Mouse (Mus musculus): ENCODE results near the gene Rsph3a.
"Not testable (repeated sequence)": the region's sequence is repeated elsewhere in the genome, so short reads cannot be mapped to it uniquely, and the experiment has no call there.

Rsph3a gene

DNA sequence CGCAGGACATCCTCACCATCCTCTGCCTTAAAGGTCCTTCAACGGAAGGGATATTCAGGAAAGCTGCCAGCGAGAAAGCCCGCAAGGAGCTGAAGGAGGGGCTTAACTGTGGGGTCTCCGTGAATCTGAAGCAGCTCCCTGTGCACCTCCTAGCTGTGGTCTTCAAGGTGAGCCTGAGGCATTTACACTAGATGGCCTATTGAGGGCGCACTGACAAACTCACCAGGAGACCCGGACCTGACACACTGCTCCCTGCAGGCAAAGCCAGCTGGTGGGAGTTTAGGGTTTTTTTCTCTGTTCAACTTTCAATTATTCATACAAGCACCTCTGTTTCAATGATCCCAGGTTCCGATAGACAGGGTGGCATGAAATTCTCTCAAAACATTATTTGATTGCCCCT, 16.1 kb upstream of the Rsph3a start:
- DNase-seq: no peak

DNA sequence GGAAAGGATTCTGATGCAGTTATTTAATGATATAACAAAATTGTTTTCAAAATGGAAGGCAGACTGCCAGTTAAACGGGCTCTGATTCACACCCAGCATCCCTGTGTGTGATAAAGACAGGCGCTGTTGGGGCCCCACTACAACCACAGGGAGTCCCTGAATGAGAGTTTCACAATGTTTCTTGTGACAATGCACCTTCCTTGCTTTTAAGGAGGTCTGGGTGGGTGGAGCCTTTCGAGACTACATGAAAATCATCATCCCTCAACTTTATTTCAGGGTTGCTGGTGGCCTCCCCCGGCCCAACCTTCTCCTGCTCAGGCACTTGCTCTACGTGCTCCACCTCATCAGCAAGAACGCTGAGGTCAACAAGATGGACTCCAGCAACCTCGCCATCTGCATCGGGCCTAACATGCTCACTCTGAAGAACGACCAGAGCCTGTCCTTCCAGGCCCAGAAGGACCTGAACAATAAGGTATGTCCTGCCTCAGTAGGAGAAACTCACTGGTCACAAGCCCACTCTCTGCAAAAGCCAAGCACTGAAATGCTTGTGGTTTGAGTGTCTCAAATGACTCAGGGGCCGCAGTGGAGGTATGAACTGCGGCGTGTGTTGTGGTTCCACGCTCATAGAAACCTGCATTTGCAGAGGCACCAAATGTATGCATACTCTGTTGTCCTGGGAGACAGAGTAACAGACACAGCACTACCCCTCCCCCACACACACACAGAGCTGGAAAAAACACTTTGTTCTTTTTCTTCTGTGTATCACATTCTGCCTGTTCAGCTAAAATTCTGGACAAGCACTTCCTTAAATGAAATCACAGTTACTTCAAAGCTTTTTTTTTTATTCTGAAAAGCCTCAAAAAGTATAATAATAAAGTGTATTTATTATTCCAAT, 14.1 kb upstream of the Rsph3a start:
- DNase-seq: no peak

DNA sequence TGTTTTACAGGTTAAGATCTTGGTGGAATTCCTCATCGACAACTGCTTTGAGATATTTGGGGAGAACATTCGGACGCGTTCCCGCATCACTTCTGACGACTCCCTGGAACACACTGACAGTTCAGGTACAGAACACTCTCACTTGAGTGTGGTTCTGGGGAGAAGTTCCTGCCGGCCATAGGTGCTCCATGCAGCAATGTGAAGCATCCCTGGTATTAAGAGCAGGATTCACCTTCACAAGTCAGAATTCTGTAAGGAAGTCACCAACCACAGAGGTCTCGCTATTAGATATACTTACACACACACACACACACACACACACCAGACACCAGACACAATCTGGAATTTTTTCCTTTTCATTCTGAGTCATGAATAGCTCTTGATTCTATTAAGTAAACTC, 13.3 kb upstream of the Rsph3a start:
- DNase-seq: not testable (repeated sequence)

DNA sequence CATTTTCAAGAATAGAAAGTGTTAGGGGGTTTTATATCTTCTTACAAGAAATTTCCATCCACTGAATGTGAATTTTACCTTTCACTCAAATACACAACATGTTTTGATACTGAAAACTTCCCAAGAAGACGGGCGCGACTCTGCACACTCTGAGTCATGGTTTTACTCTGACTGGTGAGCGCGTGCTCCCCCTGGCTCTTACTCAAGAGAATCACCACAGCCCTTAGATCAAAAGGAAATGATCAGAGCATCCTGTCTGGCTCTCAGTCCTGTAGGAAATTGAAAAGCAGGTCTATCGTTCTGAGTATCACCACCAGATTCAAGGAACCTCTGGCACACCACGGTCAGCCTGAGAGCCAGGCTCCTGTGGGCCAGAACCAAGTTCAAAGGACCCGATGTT, 5.8 kb upstream of the Rsph3a start:
- no peak for DNase-seq

DNA sequence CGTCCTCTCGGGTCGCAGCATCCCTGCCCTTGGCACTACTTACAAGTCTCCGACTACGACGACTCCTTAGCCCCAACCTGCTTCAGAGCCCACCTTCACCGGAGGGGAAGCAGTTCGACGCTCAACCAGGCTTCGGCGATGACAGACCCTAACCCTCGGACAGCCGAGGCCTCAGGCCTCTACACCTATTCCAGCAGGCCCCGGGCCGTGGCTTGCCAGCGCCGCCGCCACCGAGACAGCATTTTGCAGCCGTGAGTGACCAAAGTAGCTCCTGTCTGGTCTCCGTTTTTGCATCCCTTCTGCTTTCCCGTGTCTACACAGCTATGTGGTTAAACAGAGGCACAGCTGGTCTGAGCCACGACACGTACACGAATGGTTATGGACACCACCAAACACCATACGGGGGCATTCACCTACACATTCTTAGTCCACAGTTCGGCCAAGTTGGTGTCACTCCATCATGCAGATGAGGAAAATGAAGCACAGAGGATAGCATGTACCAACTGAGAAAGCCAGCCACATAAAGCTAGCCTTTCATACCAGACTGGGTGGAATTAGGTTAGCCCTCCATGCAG, 726 bp downstream of the Rsph3a start:
- not testable (repeated sequence) for DNase-seq

DNA sequence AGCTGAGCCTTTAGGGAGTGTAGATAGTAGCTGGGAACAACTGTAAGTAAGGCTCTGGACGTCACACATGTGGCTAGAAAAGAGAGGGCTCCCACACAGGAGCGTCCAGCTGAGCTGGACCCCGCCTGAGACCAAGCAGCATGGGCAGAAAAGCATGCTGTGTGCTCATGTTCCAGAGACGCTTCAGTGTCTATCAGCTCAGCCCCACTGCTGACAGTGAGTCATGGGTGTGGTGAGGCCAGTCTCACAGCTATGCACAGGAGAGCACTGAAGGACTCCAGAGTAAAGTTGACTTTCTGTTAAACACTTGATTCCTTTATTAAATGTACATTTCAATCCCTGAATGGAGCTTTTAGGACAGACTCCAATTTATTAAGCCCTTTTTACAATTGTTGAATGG, 5.9 kb downstream of the Rsph3a start:
- DNase-seq: not testable (repeated sequence)

DNA sequence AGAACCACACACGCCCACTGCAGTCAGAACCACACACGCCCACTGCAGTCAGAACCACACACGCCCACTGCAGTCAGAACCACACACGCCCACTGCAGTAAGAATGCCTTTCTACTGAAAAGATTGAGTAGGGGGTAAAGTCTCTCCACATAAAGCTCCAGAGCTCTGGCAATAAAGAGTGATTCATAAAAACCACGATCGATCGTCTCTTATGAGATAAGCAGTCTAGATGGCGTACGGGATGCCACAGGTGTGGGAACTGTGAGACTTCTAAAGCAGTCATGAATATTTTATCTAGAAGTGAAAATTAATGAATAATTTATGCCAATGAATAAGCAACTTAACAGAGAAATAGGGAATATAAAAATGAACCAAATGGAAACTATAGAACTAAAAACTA, 11.8 kb downstream of the Rsph3a start:
- not testable (repeated sequence) for DNase-seq

DNA sequence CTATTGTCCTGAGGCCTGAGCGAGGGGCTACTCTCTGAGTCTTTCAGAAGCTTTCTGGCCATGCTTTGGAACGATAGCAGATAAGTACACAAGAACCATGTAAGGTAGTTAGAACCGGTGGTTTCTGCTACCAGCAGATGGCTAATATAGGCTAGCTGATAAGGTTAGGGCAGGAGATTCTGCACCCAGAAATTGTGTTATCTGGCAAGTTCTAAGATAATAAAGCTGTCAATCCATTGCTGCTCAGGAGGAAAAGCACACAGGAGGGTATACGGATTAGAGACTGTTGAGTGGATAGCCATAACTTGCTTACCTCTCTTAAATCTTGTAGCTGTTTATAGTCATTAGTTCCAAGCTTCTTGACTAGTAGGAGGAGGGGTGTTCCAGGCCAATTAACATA, 17.9 kb downstream of the Rsph3a start:
- DNase-seq: not testable (repeated sequence)

DNA sequence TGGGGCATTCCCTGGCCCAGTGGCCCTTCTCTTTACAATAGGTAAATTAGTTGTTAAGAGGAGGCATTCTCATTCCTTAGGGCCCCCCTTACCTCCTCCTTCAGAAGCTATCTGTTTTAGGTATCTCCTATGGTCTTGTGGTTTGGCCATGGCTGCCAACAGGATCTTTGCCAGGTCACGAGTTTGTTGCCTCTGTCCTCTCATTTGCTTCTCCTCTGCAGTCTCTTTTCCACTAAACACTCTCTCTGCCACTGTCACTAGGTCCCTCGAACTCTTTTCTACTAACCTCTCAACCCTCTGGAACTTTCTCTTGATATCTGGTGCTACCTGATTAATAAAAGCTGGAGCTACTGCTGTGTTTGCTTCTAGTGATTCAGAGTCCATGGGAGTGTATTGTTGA, 19.0 kb downstream of the Rsph3a start:
- not testable (repeated sequence) for DNase-seq

DNA sequence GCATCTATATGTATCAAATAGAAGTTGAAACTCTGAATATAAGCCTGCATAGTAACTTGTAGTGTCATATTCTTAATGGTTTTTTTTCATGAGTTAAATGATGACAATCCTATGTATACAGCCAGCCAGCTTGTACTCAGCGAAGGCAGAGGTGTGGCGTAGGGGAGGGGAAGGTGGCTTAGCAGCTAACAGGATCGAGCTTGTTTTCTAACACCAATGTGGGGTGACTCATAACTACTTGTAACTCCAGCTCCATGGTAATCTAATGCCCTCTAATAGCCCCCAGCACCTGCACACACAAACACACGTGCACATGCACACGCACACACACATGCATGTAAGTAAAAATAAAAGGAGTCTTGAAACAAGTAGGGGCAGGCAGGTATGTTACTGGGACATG, 23.1 kb downstream of the Rsph3a start:
- DNase-seq: not testable (repeated sequence)

DNA sequence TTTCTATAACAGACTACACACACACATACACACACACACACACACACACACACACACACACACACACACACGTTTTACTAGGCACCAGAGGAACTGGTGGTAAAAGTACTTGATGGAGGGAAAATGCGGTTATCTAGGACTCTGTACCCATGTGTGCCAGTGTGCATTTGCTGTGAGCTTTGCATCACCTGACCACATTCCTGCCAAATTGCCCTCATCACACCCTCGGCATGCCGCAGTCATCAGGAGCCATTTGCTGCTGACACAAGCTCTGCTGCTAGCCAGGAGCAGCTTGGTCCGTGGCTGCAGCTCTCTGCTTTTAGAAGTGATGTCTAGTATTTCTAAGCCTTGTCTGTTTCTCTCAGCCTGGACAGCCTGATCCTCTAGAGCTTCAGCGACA, 24.4 kb downstream of the Rsph3a start:
- DNase-seq: not testable (repeated sequence)

DNA sequence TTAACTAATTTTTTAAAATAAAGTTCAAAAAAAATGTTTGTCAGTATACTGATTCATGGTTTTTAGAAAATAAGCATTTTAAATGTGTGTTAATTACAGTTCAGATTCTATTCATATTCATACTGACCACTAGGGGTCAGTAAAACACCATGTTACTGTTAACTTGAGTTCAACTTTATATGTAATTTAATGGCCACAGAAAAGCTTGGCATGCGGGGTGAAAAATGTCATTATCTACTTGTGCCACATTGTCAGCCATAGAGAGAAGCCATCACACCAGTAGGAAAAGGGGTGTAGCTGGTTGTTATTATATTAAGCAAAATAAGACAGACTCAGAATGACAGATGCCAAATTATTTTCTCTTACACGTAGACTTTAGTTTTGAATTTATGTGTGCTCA, 38.1 kb downstream of the Rsph3a start:
- not testable (repeated sequence) for DNase-seq

DNA sequence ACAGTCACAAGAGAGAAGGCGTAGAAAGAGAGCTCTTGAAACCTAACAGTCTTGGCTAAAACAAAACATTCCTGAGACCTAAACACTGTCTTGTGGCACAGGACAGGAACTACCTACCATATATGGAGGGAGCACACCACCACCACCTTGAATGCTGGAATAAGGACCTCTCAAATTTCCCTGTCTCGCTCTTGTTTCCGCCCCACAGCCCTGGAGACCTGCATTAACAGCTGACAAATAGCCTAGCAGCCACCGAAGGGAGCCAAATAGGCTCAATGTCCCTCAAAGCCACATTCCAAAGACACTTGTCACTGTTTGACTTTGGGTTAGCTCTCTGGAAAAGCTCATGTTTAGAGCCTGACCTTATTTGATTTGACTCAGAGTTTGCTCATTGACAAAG, 40.2 kb downstream of the Rsph3a start:
- peak in 1 of 2 experiments; percentile 41 for DNase-seq

DNA sequence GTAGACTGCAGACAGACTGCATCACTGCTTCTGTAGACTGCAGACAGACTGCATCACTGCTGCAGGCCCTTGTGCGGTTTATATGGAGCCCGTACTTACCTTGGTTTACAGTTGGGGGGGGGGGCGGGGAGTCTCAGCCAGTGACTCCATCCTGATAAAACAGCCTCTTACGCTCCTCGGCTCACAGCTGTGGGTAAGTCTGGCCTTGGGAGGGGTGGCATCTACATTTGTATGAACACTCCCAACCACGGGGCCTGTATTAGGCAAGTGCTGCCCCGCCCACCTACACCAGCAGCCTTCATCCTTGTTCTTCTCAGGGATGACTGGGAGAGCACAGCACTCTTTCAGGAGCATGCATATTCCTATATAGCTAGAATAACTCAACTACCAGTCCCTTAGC, 41.6 kb downstream of the Rsph3a start:
- not testable (repeated sequence) for DNase-seq

DNA sequence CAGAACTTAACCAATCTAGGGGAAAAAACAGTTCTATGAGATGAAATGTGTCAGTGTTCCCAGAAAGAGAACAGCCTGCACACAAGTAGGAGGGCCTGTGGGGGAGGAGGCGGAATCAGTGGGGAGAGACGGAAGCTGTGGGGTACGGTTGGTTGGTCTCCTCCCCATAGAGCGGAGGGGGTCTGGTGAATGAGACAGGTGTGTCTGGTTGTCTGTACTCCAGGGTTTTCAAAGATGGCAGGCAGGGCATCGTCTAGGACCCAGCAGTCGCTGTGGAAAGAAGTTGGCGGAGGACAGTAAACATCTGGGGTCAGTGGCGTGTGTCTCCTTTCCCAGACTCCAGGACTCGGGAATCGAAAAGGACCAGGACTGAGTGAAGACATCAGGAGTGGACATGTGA, 57.8 kb downstream of the Rsph3a start:
- not testable (repeated sequence) for DNase-seq

DNA sequence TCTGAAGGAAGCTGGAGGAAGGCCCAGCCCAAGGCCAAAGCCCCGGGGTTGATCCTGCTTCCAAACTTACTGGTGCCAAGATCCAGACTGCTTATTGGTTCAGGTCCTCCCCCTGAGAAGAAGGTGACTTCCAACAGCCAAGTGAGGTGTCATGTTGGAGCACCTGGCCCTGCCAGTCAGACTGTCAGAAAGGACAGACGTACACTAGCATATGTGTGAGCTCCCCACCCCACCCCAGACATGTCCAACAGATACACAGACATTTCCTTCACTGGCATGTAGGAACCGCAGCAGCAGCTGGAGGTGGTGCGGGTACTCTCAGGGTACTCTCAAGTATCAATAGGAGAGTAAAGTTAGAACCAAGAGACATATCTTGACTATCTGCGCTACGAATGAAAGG, 61.4 kb downstream of the Rsph3a start:
- not testable (repeated sequence) for DNase-seq

DNA sequence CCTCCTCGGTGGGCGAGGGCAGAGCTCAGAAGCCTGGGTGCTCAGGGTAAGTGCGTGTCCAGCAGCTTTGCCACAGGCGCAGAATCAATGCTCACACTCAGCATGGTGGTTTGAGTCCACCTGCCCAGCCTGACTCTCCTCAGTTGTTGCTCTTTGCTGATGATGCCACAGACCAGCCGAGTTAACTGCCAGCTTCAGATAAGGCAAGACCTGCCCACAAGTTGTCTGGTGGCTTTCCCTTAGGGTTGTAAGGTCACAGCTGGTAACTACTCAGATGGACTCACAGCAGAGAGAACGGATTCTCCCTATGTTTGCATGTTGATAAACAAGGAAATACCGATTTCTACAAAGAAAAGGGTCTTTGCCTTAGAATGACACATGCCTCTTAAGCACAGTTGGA, 64.2 kb downstream of the Rsph3a start:
- not testable (repeated sequence) for DNase-seq

DNA sequence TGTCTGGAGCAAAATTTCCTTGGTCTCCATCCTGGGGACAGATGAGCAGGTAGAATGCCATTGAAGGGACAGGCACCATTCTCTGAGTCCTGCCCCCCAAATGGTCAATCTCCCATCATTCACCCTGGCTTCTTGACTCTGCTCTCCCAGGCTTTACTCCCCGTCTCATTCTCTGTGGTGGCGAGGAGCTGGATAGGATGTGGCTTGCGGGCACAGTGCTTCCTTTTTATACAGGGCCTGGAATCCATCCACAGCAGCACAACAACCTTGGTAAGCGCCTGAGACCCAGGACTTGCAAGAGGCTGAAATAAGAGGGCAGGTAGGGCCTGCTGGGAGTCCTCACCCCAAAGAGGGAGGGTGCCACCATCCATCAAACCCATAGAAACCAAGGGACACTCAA, 68.6 kb downstream of the Rsph3a start:
- not testable (repeated sequence) for DNase-seq

DNA sequence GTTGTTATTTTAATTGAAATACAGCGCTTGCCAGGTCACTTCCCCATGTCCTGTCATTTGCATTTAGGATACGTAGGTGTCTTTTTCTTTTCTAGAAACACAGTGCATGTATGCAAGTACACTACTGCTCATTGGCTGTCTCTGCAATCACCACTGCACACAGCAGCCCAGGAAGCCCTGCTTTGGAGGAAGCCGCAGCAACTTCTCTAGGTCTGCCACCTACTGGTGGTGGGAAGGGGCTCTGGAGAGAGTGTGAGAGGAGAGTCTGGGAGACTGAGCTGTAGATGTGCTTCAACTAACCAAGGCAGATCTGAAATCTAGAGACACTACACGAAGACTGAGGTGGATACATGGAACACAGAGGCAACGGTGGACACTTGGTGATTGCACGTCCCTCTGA, 77.3 kb downstream of the Rsph3a start:
- not testable (repeated sequence) for DNase-seq

DNA sequence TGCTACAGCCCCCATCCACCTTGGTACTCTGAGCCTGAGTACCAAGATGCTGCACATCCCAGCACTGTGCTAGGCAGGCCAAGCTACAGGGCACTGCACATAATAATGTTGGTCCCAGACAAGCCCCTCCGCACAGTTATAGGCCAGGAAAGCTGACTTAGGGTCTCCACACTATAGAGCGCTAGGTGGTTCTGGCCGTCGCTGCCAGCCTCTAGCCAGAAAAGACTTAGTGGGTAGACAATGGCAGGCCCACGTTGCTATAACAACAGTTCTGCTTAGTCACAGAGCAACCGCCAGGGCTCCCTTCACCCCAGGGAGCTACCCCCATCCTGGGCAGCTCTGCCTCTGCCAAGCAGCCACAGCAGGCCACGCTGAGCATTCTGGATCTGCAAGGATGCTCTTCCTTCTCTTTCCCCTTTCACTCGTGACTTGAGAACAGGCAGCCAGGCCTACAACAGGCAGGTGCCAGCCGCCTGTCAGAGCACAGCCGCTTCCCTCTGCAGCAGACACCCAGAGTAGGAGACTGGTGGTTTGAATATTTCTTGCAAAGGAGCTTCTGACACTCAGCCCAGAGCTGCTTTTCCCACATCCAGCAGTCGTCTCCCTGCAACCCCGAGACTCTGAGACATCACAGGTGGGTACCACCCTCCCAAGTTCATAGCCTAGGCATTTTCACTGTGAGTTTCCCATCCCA, 82.2 kb downstream of the Rsph3a start:
- DNase-seq: not testable (repeated sequence)

Data from kidney, adult 8-10 months (tissue).